Mouse (Mus musculus): ENCODE data around the gene Prkar1b.

Prkar1b gene

DNA sequence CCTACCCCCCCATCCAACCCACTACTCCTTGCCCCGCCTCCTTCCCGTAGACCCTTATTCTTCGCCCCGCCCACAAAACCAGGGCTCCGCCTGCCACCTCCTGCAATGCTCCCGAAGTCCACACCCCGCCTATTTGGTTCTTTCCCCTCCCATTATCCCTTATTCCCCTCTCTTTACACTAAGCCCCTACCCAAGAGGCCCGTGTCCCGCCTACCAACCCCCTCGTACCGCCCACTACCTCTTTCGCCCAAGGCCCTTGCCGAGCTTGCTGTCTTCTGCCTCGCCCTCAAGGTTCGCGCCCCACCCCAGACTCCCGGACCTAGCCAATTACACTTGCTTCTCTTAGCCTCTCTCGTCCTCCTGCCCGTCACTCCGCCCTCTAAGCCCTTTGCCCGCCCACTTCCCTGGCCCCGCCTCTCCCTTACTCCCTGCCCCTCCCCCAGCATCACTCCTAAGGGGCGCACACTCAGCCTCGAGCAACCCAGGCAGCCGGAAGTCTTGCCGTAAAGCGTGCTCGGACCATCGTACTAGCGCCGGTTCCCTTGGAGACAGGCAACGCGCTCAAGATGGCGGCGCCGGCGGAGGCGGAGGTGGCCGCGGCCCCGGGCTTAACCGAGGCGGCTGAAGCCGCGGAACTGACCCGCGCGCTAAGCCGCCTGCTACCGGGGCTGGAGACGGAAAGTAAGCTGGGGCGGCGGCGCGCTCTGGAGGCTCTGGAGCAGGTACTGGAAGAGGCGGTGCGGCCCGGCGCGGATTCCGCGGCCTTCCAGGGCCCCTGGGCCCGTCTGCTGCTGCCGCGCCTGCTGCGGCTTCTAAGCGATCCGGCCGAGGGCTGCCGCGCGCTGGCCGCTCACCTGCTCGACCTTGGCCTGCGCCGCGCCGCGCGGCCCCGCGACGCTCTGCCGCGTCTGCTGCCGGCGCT is at the start of gene Prkar1b, which contains the start of gene Dnaaf5:
Gene Prkar1b (minus strand): TSS at position 321 of the 922 bp plus-strand sequence.
Gene Dnaaf5 (plus strand): TSS at position 543 of the 922 bp plus-strand sequence.
- peak; percentile 94 to 96 for DNase-seq (ENCODE audit: low read depth in 1 of 2, low spot score in 2 of 2)

DNA sequence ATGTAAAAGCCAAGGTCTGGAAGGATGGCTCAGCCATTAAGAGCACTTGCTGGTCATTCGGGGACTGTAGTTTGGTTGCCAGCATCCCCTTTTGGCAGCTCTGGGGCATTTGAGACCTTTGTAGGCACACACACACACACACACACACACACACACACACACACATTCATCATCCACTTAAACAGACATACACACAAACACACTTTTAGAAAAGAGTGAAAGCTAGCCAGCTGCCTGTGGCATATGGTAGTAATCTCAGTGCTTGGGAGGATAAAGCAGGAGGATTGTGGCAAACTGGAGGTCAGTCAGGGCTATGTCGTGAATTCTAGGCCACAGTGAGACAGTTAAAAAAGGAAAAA is 49.8 kb upstream of the Prkar1b start:
- DNase-seq (ENCODE audit: low read depth in 1 of 2, low spot score in 2 of 2), result no peak

DNA sequence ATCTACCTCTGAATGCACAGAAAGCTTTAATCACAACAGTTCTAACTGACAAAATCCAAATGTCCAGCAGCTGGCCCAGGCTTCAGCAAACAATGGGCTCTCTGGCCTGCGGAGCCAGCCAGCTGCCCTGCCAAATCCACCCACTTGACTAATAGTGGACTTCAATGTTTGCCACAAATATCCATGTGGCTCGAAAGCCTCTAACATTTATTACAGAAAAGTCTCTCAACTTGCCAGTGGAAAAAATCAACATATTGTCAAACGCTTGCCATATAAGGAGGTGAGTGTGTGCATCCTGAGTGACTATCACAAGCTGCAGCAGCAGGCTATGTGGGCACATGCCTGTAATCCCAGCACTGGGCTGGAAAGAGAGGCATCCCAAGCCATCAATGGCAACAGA is 49.0 kb upstream of the Prkar1b start:
- no peak for DNase-seq (ENCODE audit: low read depth in 1 of 2, low spot score in 2 of 2)

DNA sequence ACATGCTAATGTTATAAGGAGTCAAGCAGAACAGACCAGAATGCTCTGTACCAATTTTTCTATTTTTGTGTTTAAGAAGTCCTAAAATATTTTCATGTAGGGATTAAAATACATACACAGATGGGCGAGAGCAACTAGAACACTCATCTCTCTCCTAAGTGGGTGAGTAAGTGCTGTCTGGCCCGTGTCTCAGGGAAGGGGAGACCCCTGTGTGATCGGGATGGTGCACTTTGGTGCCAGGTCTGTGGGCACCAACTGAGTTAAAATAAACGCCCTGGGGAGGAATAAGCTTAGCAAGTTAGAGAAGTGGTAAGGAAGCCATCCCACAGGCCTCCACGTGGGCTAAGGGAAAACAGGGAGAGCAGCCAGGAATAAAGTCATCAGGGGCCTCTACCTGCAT is 41.2 kb upstream of the Prkar1b start:
- DNase-seq (ENCODE audit: low read depth in 1 of 2, low spot score in 2 of 2), result no peak

DNA sequence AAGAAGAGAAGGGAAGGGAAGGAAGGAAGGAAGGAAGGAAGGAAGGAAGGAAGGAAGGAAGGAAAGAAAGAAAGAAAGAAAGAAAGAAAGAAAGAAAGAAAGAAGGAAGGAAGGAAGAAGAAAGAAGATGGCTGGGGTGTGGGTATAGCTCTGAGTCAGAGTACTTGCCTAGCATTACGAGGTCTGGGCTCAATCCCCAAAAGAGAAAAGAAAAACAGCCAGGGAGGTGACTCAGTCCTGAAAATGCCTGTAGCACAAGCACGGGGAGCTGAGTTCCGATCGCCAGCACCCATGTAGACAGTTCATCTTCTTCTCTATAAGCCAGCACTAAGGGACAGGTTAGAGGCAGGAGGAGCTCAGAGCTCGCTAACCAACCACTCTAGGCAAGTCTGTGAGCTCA is 39.9 kb upstream of the Prkar1b start:
- no peak for DNase-seq (ENCODE audit: low read depth in 1 of 2, low spot score in 2 of 2)

DNA sequence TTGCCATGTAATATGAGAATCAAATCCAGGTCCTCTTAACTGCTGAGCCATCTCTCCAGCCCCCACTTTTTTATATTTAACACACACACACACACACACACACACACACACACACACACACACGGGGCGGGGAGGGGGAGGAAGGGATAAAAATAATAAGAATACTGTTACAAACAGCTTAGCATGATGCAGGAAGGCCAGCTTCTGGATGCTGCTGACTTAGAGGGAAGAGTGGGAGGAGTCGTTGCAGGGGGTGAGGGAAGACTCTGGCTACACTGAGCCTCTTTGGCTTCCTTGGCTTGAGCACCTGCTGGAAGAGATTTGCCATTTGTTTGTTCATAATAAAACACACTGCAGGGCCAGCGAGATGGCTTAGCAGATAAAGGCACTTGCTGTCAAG is 35.1 kb upstream of the Prkar1b start:
- DNase-seq (ENCODE audit: low read depth in 1 of 2, low spot score in 2 of 2), result no peak

DNA sequence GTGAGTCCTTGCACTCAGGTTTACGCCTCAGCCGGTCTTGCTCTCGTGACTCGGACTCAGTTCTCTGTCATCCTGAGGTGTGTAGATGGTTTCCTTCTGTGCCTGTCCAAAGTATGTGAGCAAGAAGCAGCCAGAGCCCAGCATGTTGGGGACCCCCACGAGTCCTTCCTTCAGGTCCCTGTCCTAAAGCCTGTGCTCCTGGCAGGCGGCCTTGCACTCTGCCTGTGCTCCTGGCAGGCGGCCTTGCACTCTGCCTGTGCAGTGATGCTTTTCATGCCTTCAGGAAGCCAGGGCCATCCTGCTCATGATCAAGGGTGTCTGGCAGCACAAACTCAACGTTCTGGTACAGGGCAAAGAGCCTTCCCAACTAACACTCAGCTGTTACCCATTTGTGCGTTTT is 33.8 kb upstream of the Prkar1b start:
- no peak for DNase-seq (ENCODE audit: low read depth in 1 of 2, low spot score in 2 of 2)

DNA sequence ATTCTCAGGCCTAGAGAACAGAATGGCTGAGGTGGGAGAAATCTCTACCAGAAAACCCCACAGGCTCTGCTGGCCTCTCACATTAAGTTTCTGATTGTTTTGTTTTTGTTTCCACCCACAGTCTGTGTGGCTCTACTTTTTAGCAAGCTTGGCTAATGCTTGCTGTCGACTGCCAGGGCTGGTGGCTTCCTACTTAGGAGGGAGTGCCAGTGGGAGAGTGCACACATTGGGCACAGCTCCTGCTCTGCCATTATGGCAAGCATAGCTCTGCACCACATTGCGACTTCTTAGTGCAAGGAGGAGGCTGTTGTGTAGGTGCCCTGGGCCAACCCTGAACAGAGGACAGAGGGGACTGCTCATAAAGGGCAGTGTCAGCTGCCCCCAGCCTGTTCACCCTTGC is 33.3 kb upstream of the Prkar1b start:
- no peak for DNase-seq (ENCODE audit: low read depth in 1 of 2, low spot score in 2 of 2)

DNA sequence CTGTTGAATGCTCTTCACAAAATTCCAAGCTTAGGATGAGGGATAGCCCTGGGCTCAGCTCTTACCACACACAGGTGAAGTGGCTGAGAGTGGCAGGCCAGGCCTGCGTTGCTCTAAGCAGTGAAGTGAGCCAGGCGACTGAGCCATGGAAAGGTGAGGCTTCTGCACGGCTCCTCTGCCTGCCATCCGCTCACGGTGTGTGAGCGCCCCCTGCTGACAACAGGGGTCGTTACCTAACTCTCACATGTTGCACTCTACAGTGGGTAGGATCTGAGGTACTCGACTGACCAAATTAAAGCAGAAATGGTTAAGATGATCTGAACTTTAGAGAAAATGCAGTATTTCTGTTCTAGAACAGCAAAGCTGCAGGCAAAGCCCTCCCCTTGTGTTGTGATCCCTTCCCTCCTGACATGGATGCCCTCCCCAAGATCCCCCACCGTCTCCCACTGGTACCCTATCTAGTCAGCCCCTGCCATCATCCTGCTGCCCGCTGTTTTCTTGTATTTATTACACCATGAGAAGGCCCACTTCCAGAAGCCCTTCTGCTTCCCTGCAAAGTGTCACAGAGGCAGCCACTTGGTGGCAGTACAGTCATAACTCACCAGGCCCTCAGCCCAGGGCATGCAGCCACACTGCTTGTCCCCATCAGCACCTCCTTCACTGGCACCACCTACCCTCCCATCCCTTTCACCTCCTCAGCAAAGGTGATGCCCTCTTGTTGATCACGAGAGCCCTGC is 29.3 kb upstream of the Prkar1b start:
- peak in 1 of 2 experiments; percentile 55 for DNase-seq (ENCODE audit: low read depth in 1 of 2, low spot score in 2 of 2)

DNA sequence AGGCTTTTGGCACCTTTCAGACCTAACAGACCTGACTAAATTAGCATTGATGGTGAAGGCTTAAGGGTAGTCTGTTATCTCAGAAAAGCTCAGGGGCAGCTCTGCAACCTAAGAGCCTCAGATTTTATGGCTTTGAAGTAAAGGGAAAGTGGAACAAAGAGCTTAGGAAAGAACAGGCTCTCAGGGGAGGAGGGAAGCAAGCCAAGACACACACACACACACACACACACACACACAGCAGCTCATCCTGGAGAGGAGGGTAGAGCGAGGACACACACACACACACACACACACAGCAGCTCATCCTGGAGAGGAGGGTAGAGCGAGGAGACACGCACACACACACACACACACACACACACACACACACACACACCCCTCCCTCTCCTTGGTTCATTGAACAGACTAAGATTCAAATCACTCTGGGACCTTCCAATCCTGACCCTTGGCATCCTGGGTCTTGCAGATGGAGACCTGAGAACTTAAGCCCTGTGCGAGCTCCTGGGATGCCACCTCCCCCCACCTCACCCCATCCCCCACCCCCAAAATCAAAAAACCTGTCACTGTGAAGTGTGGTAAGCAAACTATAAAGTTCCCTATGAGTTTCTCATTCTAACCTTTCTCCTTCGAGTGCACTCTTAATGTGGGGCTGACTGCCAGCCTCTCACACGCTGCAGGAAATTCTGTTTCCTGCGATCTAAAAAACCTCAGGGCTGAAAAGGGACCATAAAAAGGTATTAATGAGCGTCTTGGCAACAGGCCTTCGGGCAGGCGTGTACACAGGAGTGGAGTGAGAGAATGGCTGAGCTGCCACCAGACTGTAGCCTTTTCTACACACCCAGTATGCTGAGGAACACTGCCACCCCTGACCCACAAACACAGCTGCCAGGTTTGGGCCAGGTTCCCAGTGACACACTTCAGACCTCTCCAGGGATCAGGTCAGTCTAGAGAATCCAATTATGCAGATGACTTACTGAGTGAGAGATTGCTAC is 25.1 kb upstream of the Prkar1b start:
- no peak for DNase-seq (ENCODE audit: low read depth in 1 of 2, low spot score in 2 of 2)

DNA sequence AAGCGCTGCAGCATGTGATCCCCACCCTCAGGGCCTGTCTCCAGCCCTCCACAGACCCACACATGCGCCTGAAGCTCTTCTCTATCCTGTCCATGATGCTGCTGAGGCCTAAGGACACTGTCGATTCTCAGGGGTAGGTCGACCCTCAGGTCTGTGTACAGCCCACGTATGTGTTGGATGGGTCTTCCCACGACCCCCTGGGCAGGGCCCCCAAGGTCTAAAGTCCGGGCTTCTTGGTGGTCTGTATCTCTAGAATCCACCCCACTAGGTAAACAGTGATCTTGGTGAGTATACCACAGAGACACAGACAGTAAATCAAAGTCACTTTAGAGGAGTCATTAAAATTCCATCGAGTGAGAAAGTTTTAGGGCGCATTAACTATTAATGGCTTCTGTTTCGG is 24.3 kb upstream of the Prkar1b start:
- no peak for DNase-seq (ENCODE audit: low read depth in 1 of 2, low spot score in 2 of 2)

DNA sequence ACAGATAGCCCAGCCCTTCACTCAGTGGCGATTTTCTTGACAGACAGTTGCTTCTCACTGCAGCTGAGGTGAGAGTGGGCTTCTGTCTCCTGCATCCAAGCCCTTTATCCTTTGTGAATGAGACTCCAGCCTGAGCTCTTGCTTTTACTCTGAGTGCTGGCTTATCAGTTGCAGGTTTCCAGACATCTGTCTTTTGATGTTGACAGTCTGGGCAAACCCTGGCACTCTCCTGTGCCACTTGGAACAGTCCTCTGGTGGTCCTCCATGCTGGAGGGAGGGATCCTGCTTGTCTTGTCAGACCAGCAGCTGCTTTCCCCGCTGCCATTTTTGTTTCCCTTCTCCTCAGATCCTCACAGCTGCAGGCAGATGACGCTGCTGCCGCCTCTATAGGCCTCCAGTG is 22.1 kb upstream of the Prkar1b start:
- no peak for DNase-seq (ENCODE audit: low read depth in 1 of 2, low spot score in 2 of 2)

DNA sequence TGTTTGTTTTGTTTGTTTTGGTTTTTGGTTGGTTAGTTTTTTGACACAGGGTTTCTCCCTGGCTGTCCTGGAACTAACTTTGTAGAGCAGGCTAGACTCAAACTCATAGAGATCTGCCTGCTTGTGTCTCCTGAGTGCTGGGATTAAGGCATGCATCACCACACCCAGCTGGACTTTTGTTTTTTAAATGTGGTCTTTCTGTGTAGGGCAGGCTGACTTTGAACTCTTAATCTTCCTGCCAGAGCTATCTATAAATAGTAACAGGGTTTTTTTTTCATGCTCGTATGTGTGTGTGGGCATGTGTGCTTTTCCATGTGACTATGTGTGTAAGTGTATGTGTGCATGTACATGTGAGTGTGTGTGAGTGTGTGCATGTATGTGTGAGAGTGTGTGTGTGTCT is 17.7 kb upstream of the Prkar1b start:
- DNase-seq (ENCODE audit: low read depth in 1 of 2, low spot score in 2 of 2), result no peak

DNA sequence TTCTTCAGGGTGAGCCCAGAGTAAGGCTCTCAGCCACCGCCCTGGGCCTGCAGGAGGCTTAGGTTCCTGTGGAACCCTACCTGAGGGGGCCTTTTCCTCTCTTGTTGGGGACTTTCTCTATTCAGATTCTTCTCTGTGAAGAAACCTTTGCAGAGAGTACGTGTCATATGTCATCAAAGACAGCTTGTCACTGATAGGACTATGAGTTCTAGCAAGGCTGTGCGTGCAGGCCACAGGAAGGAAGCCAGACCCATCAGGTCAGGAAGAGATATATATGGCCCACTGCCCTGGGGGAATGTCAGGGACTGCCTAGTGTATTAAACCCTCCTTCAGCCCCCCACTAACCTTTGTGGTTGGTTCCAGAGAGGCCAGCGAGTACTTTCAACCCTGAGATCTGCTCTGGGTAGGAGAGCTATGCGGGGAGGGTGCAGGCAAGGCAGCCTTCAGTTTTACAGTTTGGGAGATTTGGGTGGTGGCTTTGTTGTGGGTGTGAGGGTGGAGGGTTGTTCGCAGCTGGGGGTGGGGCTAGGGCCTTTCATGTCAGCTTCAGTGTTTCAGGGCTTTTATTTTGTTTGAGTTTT is 17.1 kb upstream of the Prkar1b start:
- DNase-seq (ENCODE audit: low read depth in 1 of 2, low spot score in 2 of 2), result no peak

DNA sequence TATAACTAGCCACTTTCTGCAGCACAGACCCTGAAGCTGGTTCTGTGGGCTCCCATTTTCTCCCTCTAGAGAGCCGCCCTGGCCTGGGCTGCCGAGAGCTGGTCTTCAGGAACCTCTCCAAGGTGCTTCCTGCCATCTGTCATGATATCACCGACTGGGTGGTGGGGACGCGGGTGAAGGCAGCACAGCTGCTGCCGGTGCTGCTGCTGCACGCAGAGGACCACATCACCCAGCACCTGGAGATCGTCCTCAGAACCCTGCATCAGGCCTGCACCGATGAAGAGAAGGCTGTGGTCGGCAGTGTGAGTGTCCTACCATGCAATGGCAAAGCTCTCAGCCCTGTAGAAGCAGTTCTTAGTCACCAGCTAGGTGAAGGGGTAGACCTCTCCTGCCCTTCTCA is 11.8 kb upstream of the Prkar1b start:
- no peak for DNase-seq (ENCODE audit: low read depth in 1 of 2, low spot score in 2 of 2)

DNA sequence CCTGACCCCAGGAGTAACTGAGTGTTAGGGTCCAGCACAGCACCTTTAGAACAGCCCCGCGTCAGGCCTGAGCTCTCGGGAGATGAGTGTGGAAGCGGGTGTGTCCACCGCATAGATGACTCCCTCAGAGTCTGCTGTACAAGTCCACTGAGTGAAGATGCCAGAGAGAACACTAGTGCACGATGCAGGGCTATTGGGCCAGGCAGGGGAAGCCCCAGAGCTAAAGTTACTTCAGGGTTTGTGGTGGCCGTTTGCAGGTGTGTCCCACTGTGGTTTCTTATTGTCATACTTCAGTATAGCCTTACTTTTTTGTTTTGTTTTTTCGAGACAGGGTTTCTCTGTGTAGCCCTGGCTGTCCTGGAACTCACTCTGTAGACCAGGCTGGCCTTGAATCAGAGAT is 11.1 kb upstream of the Prkar1b start:
- no peak for DNase-seq (ENCODE audit: low read depth in 1 of 2, low spot score in 2 of 2)

DNA sequence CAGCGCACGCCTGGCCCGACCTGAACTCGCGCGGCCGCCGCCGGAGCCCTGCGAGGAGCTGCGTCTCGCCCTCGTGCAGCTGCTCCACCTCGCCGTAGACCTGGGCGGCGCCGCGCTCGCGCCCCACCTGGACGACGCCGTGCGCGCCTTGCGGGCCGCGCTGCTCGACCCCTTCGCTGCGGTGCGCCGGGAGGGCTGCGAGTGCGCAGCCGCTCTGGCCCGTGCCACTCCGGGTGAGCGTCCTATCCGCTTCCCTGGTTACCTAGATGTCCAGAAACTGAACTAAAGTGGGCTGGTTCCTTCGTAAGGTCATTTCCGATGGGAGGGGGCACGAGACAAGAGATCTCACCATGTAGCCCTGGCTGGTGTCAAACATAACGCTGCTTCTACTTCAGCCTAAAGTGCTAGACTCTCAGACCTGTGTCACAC is 816 bp upstream of the Prkar1b start:
- no peak for DNase-seq (ENCODE audit: low read depth in 1 of 2, low spot score in 2 of 2)

DNA sequence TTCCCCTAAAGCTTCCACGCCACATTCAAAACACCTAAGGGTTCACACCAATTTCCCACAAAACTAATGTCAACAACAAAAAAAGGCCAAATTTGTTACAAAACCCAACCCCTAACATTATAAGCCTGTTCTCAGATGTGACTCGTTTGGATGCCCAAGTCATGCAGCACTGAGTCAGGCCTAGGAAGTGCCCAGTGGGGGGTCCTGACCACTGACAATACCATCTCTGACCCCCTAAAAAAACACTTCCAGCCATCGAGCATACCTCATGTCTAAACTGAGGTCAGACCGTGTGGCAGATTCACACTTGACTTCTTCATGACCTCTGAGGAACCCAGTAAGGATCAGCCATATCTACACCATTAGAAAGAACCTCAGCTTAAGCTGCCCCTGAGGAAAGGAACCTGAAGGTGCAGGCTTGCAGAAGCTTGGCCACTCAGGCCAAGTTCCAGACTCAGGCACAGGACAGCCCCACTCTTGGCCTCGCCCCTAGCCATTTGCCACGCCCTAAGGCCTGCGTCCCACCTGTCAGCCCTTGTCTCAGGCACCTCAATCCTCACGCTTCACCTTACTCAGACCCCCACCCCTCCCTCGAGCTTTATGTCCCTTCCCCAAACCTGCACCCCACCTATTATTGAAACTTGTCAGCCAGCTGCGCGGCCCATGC is 662 bp downstream of the Prkar1b start:
- DNase-seq (ENCODE audit: low read depth in 1 of 2, low spot score in 2 of 2), result peak in 1 of 2 experiments; percentile 6

DNA sequence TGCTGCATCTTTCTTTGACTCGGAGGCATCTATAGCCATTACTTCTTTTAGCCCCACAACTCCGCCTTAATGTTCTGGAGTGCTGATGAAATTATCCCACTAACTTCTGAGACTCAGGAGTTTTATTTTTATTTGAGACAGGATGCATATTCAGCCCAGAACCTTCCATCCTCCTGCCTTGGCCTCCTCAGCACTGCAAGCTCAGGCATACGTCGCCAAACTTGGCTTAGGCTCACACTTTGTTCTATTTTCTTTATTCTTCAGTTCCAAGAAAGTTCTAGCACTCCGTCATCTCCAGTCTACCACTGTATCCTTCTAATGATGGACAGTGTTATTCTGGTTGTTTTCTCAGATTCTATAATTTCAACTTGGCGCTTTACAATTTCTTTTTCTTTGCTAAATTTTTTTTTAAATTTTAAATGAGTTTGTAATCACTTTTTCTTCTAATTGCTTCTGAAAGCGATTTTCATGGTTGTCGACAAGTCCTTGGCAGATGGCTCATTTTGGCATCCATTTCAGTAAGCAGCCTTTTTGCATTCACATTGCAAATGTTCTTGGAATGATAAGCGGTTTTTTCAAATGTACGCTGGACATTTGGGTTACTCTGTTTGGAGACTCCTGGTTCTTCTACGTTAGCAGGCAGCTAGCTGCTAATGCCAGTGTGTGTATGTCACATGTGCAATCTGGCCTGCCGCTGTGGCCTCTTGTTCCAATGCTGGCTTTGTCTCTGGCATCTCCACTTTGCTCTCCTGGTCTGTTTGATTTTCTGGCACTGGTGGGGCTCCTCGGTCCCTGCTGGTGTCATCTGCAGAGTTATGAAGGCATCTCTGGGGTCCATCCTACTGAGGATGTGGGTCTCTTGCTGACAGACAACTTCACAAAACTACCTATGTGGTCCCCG is 2.4 kb downstream of the Prkar1b start:
- DNase-seq (ENCODE audit: low read depth in 1 of 2, low spot score in 2 of 2), result no peak

All from monocyte, adult 2 months (primary cell).